Mouse (Mus musculus) thymus, postnatal 36 days (tissue): ENCODE results near the gene Plod1.
A peak's percentile ranks its signal among the peaks of the same experiment; 100 is the strongest.

Experiments
- DNase-seq, 2 experiments: peaks; one replicate each; pipeline ENCODE4 v3.0.0; 2022; ENCODE audit warnings: mixed read lengths in 2 of 2

Plod1 gene

GRCm38 (mm10) chr4:147936331-147936954, at the start of gene Plod1:
Gene Plod1, minus strand, starts transcription at chr4:147936767.
- DNase-seq: peak; percentile 77 to 83

GRCm38 (mm10) chr4:147985205-147986132, 48.9 kb upstream of the Plod1 start, which contains the start of gene Nppb:
Gene Nppb, plus strand, starts transcription at chr4:147985788.
- no peak for DNase-seq

- no peak for DNase-seq
These were observed 42.9 kb upstream of the Plod1 start for GRCm38 (mm10) chr4:147979441-147979860.

DNA sequence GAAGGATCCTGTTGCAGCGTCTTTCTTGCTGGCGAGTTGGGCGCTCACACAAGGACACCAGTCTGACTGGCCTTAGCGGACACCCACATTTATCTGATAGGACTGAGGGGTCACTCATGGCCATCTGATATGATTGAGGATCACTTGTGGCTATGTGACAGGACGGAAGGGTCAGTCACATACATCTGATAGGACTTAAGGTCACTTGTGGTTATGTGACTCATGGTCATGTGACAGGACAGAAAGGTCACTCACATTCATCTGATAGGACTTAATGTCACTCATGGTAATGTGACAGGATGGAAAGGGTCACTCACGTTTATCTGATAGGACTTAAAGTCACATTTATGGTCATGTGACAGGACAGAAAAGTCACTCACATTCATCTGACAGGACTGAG, 41.8 kb upstream of the Plod1 start:
- no peak for DNase-seq

GRCm38 (mm10) chr4:147977726-147978125, 41.2 kb upstream of the Plod1 start:
- no peak for DNase-seq

- DNase-seq: no peak
These were observed 39.7 kb upstream of the Plod1 start for GRCm38 (mm10) chr4:147976237-147976636.

- no peak for DNase-seq
These were observed 32.8 kb upstream of the Plod1 start for GRCm38 (mm10) chr4:147969337-147969736.

DNA sequence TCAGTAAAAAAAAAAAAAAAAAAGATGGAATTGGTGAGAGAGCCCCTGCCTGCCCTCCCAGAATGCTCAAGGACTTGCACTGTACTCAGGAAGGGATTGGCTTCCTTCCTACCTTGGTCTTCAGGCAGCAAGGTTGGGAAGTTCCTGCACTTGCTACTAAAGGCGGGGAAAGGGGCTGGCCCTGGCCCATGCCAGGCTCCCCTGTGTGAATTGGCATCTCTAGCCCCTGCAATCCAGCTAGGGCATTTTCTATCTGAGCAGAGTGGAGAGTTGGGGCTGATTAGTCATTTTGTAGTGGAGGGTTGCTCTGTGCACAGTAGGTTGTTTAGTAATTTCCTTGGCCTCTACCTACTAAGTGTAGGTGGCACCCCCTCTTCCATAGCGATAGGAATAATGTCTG, 32.2 kb upstream of the Plod1 start:
- no peak for DNase-seq

DNA sequence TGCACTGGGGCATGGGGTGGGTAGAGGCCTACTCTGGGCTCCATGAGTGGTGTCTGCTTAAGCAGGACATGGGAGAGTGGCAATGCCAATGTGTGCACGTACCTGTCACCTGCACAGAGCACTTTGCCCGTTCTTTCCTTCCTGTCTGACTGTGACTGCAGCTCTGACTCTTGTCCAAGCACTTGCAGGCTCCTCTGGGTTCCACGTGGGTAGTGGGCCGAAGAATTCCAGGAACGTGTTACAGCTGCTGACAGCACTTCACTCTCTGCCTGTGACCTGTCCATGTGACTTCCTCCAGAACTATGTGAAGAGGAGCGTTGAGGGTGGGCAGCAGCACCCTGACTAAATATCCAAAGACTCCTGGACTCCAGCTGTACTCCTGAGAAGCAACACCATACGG, 29.1 kb upstream of the Plod1 start:
- DNase-seq: no peak

DNA sequence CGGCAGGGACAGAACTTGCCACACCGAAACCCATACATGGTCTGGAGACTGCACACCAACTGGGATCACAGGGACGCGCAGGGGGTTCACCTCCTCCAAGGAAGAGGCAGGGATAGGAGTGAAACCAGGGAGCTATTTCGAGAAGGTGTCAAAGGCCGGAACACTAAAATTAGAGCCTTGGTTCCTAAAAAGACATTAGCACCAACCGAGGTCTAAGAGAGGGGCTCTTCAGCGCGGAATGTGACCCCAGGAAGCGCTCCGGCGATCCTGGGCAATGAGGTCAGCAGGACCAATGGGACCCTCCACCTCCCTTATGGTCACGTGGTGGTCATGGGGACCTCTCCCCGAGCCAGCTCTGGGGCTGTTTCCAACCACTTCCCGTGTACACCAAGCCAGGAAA, 27.1 kb upstream of the Plod1 start:
- no peak for DNase-seq

GRCm38 (mm10) chr4:147962781-147963180, 26.2 kb upstream of the Plod1 start:
- no peak for DNase-seq

DNA sequence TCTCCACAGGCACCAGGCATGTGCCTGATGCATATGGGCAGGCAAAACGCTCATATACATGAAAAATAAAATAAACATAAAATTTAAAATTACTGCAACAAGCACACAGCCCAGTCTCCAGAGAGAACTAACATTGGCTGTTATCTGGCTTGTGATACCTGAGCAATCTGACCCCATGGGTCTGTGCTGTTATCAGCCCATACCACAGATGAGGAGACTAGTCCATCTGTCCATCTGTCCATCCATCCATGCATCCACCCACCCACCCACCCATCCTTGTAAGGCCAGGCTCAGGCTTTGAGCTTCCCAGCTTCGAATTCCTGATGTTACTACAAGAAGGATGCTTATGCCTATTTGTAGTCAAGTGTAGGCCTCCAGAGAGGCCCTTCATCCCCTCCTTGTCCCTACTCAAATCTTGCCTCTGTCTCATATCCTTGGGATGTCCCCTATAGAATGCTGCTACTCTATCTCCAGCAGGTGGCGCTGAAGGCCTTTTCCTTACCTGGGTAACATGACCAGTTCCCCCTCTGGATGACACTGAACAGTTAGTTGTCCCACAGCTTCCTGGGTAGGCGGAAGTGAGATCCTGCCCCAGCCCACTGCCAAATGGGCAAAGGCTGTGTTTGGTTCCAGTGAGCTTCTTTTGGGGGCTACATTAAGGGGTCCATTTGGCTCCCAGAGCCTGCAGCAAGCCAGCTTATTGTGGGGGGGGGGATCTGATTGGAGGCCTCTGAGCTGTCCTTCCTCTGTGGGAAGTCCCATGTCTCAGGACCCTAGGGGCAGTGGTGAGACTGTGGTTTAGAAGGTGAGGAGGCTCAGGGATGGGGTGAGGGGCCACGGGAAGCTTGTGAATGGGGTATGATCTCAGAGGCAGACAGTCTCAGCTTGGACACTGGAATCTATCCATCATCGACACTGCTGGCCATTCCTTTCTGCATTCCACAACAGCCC, 23.6 kb upstream of the Plod1 start:
- peak; percentile 57 for DNase-seq

DNA sequence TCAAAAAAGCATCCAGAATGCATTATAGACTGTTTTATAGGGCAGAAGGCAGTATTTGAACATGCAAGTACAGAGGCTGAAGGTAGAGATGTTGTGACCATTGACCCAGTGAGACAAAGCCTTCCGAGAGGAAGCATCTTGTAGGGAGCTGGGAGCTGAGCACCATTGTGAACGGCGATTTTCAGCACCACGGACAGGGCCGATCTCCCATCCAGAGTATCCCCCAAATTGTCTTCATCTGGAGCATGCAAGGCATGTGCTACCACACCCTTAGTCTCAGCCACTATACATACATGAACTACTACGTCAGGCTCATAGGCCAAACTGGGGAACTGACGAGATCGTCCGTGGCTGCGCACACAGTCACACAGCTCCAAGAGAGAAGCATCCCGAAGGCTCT, 20.6 kb upstream of the Plod1 start:
- DNase-seq: no peak

GRCm38 (mm10) chr4:147953590-147953989, 17.0 kb upstream of the Plod1 start:
- no peak for DNase-seq

DNA sequence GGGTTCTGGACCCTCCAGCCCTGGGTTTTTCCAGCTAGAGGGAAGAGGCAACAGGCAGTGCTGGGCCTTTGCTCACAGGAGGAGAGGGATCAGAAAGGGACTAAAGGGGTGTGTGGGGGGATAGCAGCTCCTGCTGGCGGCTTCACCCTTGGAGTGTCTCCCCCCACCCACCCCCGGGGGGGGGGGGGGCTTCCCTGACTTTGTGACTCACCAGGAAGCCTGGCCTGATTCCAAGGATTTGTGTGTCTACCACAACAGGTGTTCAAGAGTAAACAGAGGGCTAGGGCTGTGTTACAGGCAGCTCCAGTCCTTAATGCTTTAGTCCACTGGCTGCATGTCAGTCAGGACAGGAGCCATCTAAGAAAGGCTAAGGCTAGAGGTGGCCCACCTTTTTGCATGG, 10.9 kb upstream of the Plod1 start:
- no peak for DNase-seq

- no peak for DNase-seq
These were observed 6.4 kb upstream of the Plod1 start for GRCm38 (mm10) chr4:147943005-147943404.

DNA sequence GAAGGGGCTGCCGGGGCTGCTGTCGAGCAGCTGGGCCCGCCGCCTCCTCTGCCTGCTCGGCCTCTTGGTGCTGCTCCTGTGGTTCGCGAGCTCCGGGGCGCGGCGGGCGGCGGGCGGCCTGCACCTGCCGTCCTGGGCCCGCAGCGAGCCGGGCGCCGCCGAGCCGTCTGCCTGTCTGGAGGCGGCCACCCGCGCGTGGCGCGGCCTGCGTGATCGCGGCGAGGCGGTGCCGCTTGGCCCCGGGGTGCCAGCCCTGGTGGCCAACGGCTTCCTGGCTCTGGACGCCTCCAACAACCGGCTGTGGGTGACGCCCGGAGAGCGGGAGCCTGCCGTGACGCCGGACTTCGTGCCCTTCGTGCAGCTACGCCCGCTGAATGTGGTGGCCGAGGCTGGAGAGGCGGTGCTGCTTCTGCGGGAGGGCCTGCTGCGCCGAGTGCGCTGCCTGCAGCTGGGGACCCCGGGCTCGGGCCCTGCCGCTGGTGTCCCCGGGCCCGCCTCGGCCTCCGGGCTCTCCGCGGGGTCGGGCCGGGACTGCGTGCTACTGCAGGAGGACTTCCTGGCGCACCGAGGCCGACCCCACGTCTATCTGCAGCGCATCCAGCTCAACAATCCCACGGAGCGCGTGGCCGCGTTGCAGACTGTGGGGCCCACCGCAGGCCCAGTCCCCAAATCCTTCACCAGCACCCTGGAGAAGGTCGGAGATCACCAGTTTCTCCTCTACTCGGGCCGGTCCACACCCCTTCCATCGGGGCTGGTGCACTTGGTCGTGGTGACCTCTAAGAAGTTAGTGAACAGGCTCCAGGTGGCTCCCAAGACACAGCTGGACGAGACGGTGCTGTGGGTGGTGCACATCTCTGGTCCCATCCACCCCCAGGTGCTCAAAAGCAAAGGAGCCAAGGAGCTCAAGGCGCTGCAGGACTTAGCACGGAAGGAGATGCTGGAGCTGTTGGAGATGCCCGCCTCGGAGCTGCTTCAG, 4.8 kb upstream of the Plod1 start:
- DNase-seq: peak in 1 of 2 experiments; percentile 45

DNA sequence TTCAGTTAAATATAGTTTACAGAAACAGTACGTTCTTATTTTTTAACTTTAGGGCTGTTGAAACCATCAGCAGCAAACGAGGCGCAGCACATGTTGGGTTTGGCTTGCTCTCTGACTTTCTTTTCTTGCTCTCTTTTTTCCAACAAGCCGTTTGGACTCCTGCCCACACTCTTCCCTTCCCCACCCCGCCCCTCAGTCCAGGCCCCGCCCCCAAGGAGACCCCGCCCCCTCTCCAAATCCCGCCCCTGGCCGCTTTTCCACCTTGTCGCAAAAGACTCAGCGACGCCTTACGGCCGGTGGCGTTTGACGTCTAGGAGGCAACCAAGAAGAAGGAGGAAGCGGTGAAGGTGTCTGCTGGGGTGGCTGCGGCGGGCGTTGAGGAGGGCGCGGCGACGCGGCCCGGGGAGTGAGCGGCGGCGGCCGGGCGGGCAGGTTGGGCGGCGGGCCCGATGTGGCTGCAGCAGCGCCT, 4.0 kb upstream of the Plod1 start, which contains the start of gene 2510039O18Rik:
2510039O18Rik (plus strand) TSS at position 320 of the 469 bp plus-strand sequence.
- peak; percentile 83 to 88 for DNase-seq

DNA sequence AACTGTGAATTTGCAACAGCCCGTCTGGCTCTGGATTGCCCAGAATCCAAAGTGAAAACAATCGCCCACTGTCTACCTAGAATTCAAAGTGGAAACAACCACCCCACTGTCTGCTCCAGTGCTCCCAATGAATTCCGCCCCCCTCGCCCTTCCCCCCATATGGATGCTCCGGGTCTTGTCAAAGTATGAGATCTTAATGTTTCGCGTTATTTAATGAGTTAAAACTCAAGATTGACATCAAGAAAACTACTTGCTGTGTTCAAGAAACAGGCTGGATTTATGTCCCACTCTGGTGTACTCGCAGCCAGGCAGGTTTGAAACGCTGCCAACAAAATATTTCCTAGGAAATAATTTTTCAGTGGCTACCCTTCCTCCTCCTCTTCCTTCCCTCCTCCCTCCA, 3.5 kb upstream of the Plod1 start:
- no peak for DNase-seq

GRCm38 (mm10) chr4:147938148-147939096, 1.9 kb upstream of the Plod1 start:
- no peak for DNase-seq
